Mouse (Mus musculus): Measurements from ENCODE around the gene Mesp2. TPM values are rescaled to one million over a fixed set of nuclear protein-coding genes. Genes with fewer than 3 reads are reported as not detected.

Mesp2 gene
- polyA plus RNA-seq (2012), result not detected in 2 replicates

DNA sequence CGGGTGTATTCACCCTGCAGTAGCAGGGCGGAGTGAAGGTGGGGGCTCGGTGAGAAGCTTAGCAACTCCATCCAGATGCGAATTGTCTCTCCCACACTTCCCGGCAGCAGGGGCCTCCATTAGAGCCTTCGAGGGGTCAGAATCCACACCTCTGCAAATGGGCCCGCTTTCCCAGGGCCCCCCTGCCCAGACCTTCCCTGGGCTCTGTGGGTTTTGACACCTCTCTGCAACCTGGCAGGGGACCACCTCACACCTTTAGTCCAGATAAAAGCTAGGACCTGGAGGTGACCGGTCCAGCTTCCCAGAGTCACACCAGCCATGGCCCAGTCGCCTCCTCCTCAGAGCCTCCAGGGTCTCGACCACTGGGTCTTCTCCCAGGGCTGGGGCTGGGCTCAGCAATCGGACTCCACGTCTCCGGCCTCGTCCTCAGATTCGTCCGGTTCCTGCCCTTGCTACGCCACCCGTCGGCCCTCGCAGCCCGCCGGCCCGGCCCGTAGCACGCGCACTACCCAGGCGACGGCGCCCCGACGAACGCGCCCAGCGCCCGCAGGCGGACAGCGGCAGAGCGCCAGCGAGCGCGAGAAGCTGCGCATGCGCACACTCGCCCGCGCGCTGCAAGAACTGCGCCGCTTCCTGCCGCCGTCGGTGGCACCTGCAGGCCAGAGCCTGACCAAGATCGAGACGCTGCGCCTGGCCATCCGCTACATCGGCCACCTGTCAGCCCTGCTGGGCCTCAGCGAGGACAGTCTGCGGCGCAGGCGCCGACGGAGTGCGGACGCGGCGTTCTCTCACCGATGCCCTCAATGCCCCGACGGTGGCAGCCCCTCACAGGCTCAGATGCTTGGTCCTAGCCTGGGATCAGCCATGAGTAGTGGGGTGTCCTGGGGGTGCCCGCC is at the start of gene Mesp2:
Mesp2 (plus strand) TSS at position 117 of the 896 bp plus-strand sequence.
- TF ChIP-seq GATA1 (IDR thresholded peaks at IDR 0.05; ENCODE audit: low read length), result no peak

GRCm38 (mm10) chr7:79761124-79761876 is 49.2 kb upstream of the Mesp2 start:
- TF ChIP-seq GATA1 (IDR thresholded peaks at IDR 0.05; ENCODE audit: low read length), result no peak

DNA sequence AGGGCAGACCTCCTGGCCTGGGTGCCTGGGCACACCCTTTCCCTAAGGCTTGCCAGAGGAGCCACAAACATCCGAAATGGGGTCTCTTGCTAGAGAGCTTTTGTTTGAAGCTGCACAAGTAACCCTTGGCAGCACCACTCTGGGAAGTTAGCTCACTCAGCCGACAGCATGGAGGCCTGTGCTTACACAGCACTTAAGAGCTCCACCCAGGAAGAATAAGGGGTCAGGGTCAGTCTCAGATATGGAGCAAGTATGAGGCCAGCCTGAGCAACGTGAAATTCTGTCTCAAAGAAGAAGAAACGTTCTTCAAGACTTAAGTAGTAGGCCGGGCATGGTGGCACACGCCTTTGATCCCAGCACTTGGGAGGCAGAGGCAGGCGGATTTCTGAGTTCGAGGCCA is 48.4 kb upstream of the Mesp2 start:
- TF ChIP-seq GATA1 (IDR thresholded peaks at IDR 0.05; ENCODE audit: low read length), result no peak

GRCm38 (mm10) chr7:79765991-79766390 is 44.5 kb upstream of the Mesp2 start:
- no peak for TF ChIP-seq GATA1 (IDR thresholded peaks at IDR 0.05; ENCODE audit: low read length)

- TF ChIP-seq GATA1 (IDR thresholded peaks at IDR 0.05; ENCODE audit: low read length), result no peak
Measured at GRCm38 (mm10) chr7:79769664-79770063, 40.9 kb upstream of the Mesp2 start.

DNA sequence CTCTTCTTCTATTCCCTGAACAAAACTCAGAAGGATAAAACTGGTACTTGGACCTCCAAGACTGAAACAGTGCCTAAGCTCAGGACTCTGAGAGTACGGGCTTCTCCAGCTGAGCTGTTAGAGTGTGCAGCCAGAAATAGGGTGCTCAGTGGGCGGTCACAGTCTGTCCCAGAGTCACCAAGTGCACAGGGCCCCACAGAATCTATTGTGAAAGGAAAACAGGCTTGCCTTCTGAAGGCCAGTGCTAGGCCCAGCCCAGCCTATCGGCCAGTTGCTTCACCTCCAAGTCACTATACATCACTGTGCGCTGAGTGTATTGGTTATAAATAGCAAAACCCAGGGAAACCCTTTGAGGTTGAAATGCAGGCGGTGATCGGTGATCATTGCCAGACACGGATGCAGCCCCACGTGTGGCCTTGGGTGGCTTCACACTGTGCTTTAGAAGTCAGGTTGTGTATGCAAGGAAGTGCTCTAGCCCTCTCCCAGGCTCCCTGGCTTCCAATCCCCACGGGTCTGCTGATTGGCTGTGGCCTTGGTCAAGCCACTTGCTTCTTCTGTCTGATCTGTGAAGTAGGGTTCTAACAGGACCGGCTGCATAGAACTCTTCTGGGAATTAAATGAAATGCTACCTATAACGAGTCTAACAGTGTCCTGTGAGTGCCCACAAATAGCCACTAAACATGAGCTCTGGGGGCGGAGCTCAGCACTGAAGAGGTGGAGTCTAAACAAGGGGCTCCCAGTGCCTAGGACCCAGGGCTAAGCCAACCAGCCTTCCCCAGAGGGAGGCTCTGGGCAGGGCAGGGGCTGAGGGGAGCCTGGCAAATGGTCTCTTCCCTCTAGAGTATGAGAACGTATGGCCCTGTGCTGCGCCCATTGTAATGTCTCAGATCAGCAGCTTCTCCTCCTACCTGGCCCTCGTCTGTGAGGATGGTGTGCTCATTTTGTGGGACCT is 38.7 kb upstream of the Mesp2 start:
- no peak for TF ChIP-seq GATA1 (IDR thresholded peaks at IDR 0.05; ENCODE audit: low read length)

DNA sequence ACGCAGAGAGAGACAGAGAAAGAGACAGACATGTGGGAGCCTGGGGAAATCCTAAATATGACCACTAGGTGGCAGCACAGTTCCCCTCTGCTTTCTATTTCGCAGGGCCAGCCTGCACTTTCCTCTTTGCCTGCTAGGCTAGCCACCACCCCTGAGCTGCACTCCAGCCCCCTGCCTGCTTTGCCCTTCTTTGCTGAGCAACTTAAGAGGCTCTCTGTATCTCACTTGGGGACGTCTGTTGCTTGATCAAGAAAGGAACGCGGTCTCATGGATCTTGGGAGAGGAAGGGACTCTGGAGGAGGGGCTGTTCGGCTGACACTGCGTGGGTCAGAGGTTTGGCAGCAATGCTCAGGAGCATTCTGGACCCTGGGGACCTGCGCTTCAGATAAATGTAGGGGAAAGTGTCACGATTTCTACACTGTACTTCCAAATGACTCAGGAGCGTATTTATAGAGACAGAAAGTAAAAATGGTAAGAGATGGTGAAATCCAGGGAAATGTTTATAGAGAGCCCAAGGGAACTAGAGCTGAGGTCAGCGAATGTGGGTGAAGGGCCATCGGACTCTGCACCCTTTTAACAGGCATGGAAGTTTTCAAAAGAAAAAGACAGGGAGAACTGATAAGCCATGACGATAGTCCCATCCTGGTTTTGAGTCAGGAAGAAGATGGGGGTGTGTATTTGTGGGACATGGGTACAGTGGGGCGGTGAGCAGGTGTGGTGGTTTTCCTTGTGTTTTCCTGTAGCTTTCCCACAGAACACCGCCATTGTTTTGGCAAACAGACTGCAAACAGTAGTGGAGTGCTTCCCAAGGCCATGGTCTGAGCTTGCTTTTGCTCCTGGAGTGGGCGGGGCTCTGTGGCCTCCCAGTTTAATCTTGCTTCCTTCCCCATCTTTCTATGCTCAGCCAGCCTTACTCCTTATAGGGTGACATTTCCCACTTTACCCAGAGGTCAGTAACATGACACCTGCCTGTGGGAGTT is 29.6 kb upstream of the Mesp2 start:
- TF ChIP-seq GATA1 (IDR thresholded peaks at IDR 0.05; ENCODE audit: low read length), result no peak

DNA sequence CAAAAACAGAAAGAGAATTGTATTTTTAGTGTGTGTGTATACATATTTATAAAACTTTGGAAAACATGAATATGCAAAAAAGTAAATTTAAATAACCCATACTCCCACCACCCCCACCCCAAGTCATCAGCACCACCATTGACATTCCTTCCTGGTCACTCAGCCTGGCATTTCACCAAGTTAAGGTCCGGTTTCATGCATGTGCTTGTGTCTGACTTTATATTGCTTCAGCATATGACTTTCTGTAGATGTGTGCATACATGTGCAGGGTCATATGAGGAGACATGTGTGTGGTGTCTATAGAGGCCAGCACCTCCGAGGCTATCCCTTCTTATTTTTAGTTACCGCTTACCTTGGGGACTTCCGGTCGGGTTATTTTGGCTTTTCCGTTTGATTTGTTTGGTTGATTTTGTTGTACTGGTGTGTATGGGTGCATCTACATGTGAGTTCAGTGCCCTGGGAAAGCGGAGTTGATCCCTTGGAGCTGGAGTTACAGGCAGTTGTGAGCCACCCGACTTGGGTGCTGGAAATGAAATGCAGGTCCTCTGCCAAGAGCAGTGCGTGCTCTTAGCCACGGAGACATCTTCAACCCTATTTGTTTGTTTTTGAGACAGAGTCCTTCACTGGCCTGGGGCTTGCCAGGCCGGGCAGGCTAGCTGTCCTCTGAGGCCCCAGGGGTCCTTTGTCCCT is 28.6 kb upstream of the Mesp2 start:
- TF ChIP-seq GATA1 (IDR thresholded peaks at IDR 0.05; ENCODE audit: low read length), result no peak

- no peak for TF ChIP-seq GATA1 (IDR thresholded peaks at IDR 0.05; ENCODE audit: low read length)
Measured at GRCm38 (mm10) chr7:79782516-79782855, 28.0 kb upstream of the Mesp2 start.

DNA sequence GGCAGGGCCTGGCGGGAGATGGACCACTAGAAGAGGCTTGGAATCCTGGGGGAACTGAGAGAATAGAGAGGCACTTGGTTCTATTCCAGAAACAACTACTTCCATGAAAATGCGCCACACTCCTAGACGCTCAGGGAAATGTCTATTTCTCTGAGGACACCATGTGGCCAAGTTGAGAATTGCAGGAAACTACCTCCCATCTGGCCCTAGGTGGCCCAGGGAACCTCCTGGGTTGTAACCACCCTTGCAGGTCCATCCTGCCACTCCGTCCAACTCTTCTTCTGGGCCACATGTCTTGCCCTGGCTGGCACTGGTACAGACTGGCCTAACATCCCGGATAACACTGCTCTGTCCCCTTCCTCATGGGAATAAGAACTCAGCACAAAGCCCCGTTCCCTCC is 24.2 kb upstream of the Mesp2 start:
- TF ChIP-seq GATA1 (IDR thresholded peaks at IDR 0.05; ENCODE audit: low read length), result no peak

GRCm38 (mm10) chr7:79792635-79793421 is 17.7 kb upstream of the Mesp2 start:
- TF ChIP-seq GATA1 (IDR thresholded peaks at IDR 0.05; ENCODE audit: low read length), result no peak

DNA sequence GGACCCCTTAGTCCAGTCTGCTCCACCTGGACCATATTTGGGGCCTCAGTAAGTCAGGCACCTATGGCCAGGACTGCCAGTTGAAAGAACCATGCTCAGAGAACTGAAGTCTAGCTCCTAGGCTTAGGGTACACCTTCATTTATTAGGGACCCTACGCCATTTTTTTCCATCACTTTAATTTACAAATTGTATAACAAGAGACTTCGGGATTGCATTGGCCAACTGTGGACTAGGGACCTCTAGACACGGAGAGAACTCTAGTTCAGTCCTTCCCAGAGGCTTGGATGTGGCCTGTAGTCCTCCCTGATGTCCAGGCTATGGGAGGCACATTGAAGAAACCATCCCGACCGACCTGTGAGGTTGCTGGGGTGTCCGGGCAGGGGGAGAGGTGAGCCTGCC is 16.8 kb upstream of the Mesp2 start, which contains the start of gene Mesp1:
Mesp1 (minus strand) TSS at position 101 of the 400 bp plus-strand sequence.
- no peak for TF ChIP-seq GATA1 (IDR thresholded peaks at IDR 0.05; ENCODE audit: low read length)

- no peak for TF ChIP-seq GATA1 (IDR thresholded peaks at IDR 0.05; ENCODE audit: low read length)
Measured at GRCm38 (mm10) chr7:79798606-79799005, 11.9 kb upstream of the Mesp2 start.

All from G1E-ER4 (cell line).